In the genomic region with DNA sequence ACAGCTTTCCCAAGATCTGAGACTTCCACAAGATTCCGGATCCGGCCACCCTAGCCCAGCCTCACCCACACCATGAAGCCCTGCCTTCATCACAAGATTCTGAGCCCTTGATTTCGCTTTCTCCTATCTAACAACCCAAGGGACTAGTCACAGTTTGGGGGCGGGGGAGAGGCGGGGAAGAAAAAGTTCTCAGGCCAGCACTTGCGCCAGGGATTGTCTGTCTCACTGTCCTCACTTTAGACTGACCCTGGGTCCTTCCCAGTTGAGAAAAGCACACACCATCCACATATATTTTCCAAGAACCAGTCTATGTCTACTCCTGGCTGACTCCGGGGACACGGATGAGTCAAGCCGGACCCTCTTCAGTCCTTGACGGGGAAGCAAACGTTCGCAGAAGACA, we compare ENCODE assay signal across 8 mouse cellular contexts. TPM values are rescaled to one million over a fixed set of nuclear protein-coding genes. Genes with fewer than 3 reads are reported as not detected.
DNase-seq lines count a peak whose midpoint lies in the region; ATAC-seq and TF ChIP-seq lines count a peak whose summit lies in the region.

No protein-coding gene starts in this region.

- H3K4me1 ChIP-seq in lung, postnatal 0 days (ENCODE audit: insufficient read depth, low read depth, low read length): peaks cover 11% of the 10 kb centered on the region; the same call in 1 of the 2 replicates
- H3K4me1 ChIP-seq in embryonic fibroblast, embryonic 13.5 days (ENCODE audit: control insufficient read depth, insufficient read depth, low read length): peaks cover 2% of the 10 kb centered on the region; the same call in 1 of the 2 replicates
- H3K4me1 ChIP-seq in limb, embryonic 12.5 days (replicated peaks): peaks cover 10% of the 10 kb centered on the region
- H3K4me1 ChIP-seq in small intestine, adult 2 months (ENCODE audit: control insufficient read depth, insufficient read depth, insufficient read length, low read length): peaks cover 8% of the 10 kb centered on the region; the same call in 1 of the 2 replicates

- H3K36me3 ChIP-seq in lung, postnatal 0 days (ENCODE audit: insufficient read depth, low read length): 0 out of 2 replicates have a peak, but pooled peaks cover under 1% of the 10 kb centered on the region
- H3K36me3 ChIP-seq in limb, embryonic 12.5 days: peaks cover 16% of the 10 kb centered on the region
- peaks cover 1% of the 10 kb centered on the region for H3K36me3 ChIP-seq in small intestine, adult 2 months (ENCODE audit: control insufficient read depth, insufficient read depth, low read length)

- ATAC-seq in lung, postnatal 0 days: no peak
- ATAC-seq in limb, embryonic 12.5 days (ENCODE audit: insufficient number of reproducible peaks, insufficient read depth, low FRiP score, low TSS enrichment, low read depth): no peak

- H3K4me3 ChIP-seq in lung, postnatal 0 days (ENCODE audit: low read depth, low read length): peak overlapping the region; percentile 54
- peak overlapping the region; percentile 69 for H3K4me3 ChIP-seq in embryonic fibroblast, embryonic 13.5 days (ENCODE audit: insufficient read depth, low read length)
- H3K4me3 ChIP-seq in limb, embryonic 12.5 days (replicated peaks): peak overlapping the region; percentile 58
- H3K4me3 ChIP-seq in small intestine, adult 2 months (ENCODE audit: low read depth, low read length): peak overlapping the region; percentile 74

- WGBS in lung, postnatal 0 days: 38% methylated on average over 12 of the region's 12 CpGs
- 50% methylated on average over 12 of the region's 12 CpGs for WGBS in limb, embryonic 12.5 days
- WGBS in small intestine, adult 2 months: 27% methylated on average over 12 of the region's 12 CpGs

- no peak for TF ChIP-seq POLR2A in embryonic fibroblast, embryonic 13.5 days (IDR thresholded peaks at IDR 0.05; ENCODE audit: low read depth, low read length)
- TF ChIP-seq POLR2A in small intestine, adult 2 months (IDR thresholded peaks at IDR 0.05; ENCODE audit: low read depth, low read length): no peak

- H3K9me3 ChIP-seq in lung, postnatal 0 days (ENCODE audit: low read length): no peaks in the 10 kb centered on the region
- H3K9me3 ChIP-seq in limb, embryonic 12.5 days: no peaks in the 10 kb centered on the region

- peak; percentile 15 for DNase-seq in lung, postnatal 0 days (ENCODE audit: low spot score)
- DNase-seq in lung, postnatal 14 days: no peak
- no peak for DNase-seq in gastrocnemius, adult 8-10 months (ENCODE audit: low spot score in 2 of 2)
- no peak for DNase-seq in adrenal gland, adult 2 months
- no peak for DNase-seq in spleen, postnatal 4 days (ENCODE audit: low spot score in 2 of 2)

- H3K27ac ChIP-seq in lung, postnatal 0 days (ENCODE audit: low read length): no peak overlapping the region
- H3K27ac ChIP-seq in embryonic fibroblast, embryonic 13.5 days (ENCODE audit: insufficient read depth, low read length): no peak overlapping the region
- no peak overlapping the region for H3K27ac ChIP-seq in limb, embryonic 12.5 days
- no peak overlapping the region for H3K27ac ChIP-seq in small intestine, adult 2 months (ENCODE audit: insufficient read depth, low read depth, low read length)

- no peak for TF ChIP-seq EP300 in lung, postnatal 0 days (IDR thresholded peaks at IDR 0.05)

- peak overlapping the region; percentile 59 for H3K9ac ChIP-seq in lung, postnatal 0 days (replicated peaks; ENCODE audit: low read depth)
- no peak overlapping the region for H3K9ac ChIP-seq in limb, embryonic 12.5 days (replicated peaks)

- no peak for TF ChIP-seq CTCF in lung, postnatal 0 days (IDR thresholded peaks at IDR 0.05)
- TF ChIP-seq CTCF in embryonic fibroblast, embryonic 13.5 days (IDR thresholded peaks at IDR 0.05; ENCODE audit: borderline replicate concordance, insufficient read depth, low read length): no peak
- no peak for TF ChIP-seq CTCF in small intestine, adult 2 months (IDR thresholded peaks at IDR 0.05; ENCODE audit: extremely low read depth, insufficient read length, insufficient replicate concordance, low read depth, low read length)

- H3K27me3 ChIP-seq in lung, postnatal 0 days (replicated peaks; ENCODE audit: insufficient read depth, low read length): no peaks in the 10 kb centered on the region
- H3K27me3 ChIP-seq in limb, embryonic 12.5 days: no peaks in the 10 kb centered on the region
- H3K27me3 ChIP-seq in small intestine, adult 2 months (ENCODE audit: control insufficient read depth, insufficient read depth, low read length): no peaks in the 10 kb centered on the region

- H3K4me2 ChIP-seq in lung, postnatal 0 days (replicated peaks; ENCODE audit: low read depth, low read length): peak overlapping the region; percentile 90
- H3K4me2 ChIP-seq in limb, embryonic 12.5 days: peak overlapping the region; percentile 84

RNA-seq across cellular contexts. Expression of a gene that starts 0.7 kb away (rescaled TPM):
- 3.7 and 5.1 TPM in 2 replicates for polyA plus RNA-seq in lung, postnatal 0 days (2015; fragmentation: Nextera tagmentation; extraction: Ambion mirVana)
- polyA plus RNA-seq in embryonic fibroblast, embryonic 13.5 days (2011; ENCODE audit: insufficient read length, low read depth, missing spikeins): 5.3 and 10.2 TPM in 2 replicates
- 4.3 and 5.0 TPM in 2 replicates for polyA plus RNA-seq in limb, embryonic 12.5 days (2016; fragmentation: Nextera tagmentation; extraction: Ambion mirVana)
- 3.2 and 6.0 TPM in 2 replicates for polyA plus RNA-seq in small intestine, adult 2 months (2012; rRNA removed)
- 1 to 10 TPM in 2 of 4 experiments, under 1 TPM in 2; 0.44 to 1.4 (median 1.1) TPM for total RNA-seq in gastrocnemius, adult 8-10 months (2022)
- 1 to 10 TPM; 5.0 to 6.7 TPM for total RNA-seq in adrenal gland, adult 2 months (2021)
- 7.2 and 10.0 TPM in 2 replicates for polyA plus RNA-seq in adrenal gland, adult 2 months (2012; rRNA removed)

RNA-seq across cellular contexts. Expression of a gene that starts 25.4 kb away (rescaled TPM):
- polyA plus RNA-seq in lung, postnatal 0 days (2015; fragmentation: Nextera tagmentation; extraction: Ambion mirVana): 3.7 TPM in 2 replicates
- polyA plus RNA-seq in embryonic fibroblast, embryonic 13.5 days (2011; ENCODE audit: insufficient read length, low read depth, missing spikeins): 2.7 and 2.9 TPM in 2 replicates
- polyA plus RNA-seq in limb, embryonic 12.5 days (2016; fragmentation: Nextera tagmentation; extraction: Ambion mirVana): 5.8 and 6.4 TPM in 2 replicates
- polyA plus RNA-seq in small intestine, adult 2 months (2012; rRNA removed): 126 and 144 TPM in 2 replicates
- total RNA-seq in gastrocnemius, adult 8-10 months (2022): 1 to 10 TPM in 2 of 4 experiments, under 1 TPM in 1, not detected in 1; 0.56 to 1.5 (median 1.0) TPM
- 10 to 100 TPM in 1 of 2 experiments, 1 to 10 TPM in 1; 1.7 to 24.2 TPM for total RNA-seq in adrenal gland, adult 2 months (2021)
- 15.5 and 32.0 TPM in 2 replicates for polyA plus RNA-seq in adrenal gland, adult 2 months (2012; rRNA removed)

RNA-seq across cellular contexts. Expression of a gene that starts 36.5 kb away (rescaled TPM):
- polyA plus RNA-seq in lung, postnatal 0 days (2015; fragmentation: Nextera tagmentation; extraction: Ambion mirVana): 23.9 and 24.0 TPM in 2 replicates
- polyA plus RNA-seq in embryonic fibroblast, embryonic 13.5 days (2011; ENCODE audit: insufficient read length, low read depth, missing spikeins): 16.9 and 20.2 TPM in 2 replicates
- polyA plus RNA-seq in limb, embryonic 12.5 days (2016; fragmentation: Nextera tagmentation; extraction: Ambion mirVana): 146 and 156 TPM in 2 replicates
- 4.8 and 8.7 TPM in 2 replicates for polyA plus RNA-seq in small intestine, adult 2 months (2012; rRNA removed)
- total RNA-seq in gastrocnemius, adult 8-10 months (2022): 10 to 100 TPM; 15.3 to 18.7 (median 17.6) TPM
- 1 to 10 TPM; 6.0 to 9.5 TPM for total RNA-seq in adrenal gland, adult 2 months (2021)
- polyA plus RNA-seq in adrenal gland, adult 2 months (2012; rRNA removed): 6.9 and 12.5 TPM in 2 replicates
